Mouse (Mus musculus): ENCODE measurements around the gene Fgfr2.

- TF ChIP-seq POLR2A (IDR thresholded peaks at IDR 0.05; ENCODE audit: borderline replicate concordance, extremely low read depth, low read depth, low read length): no peak
- no peak for TF ChIP-seq CTCF (IDR thresholded peaks at IDR 0.05; ENCODE audit: insufficient read depth, low read length)
Measured at GRCm38 (mm10) chr7:130804991-130805390, 2318.2 kb downstream of the Fgfr2 start.
